ENCODE assay signal across 8 mouse cellular contexts in genomic region chr2:103591742-103592590, GRCm38 (mm10). TPM values are rescaled to one million over a fixed set of nuclear protein-coding genes. Genes with fewer than 3 reads are reported as not detected.
DNase-seq lines count a peak whose midpoint lies in the region; ATAC-seq and TF ChIP-seq lines count a peak whose summit lies in the region.

No protein-coding gene starts in this region.

- no peak overlapping the region for H3K4me2 ChIP-seq in forebrain, embryonic 11.5 days (ENCODE audit: low read depth, low read length, severe bottlenecking)
- no peak overlapping the region for H3K4me2 ChIP-seq in hindbrain, embryonic 12.5 days (replicated peaks)
- H3K4me2 ChIP-seq in limb, embryonic 14.5 days (replicated peaks; ENCODE audit: low read depth, low read length, severe bottlenecking), result no peak overlapping the region

- 0 out of 2 replicates have a peak overlapping the region, but pooled peaks have one; percentile 27 for H3K27ac ChIP-seq in forebrain, embryonic 11.5 days (ENCODE audit: low read depth, low read length)
- peak overlapping the region; percentile 37; the same call in 1 of the 2 replicates for H3K27ac ChIP-seq in hindbrain, embryonic 12.5 days
- no peak overlapping the region for H3K27ac ChIP-seq in limb, embryonic 14.5 days (replicated peaks; ENCODE audit: low read depth, low read length)

- no peak for TF ChIP-seq POLR2A in limb, embryonic 14.5 days (IDR thresholded peaks at IDR 0.05; ENCODE audit: borderline replicate concordance, extremely low read depth, insufficient read depth, insufficient read length)

- no peak overlapping the region for H3K4me3 ChIP-seq in forebrain, embryonic 11.5 days (ENCODE audit: low read depth, low read length)
- H3K4me3 ChIP-seq in hindbrain, embryonic 12.5 days, result no peak overlapping the region
- no peak overlapping the region for H3K4me3 ChIP-seq in limb, embryonic 14.5 days (replicated peaks; ENCODE audit: low read length)

- H3K9me3 ChIP-seq in forebrain, embryonic 11.5 days (ENCODE audit: control insufficient read depth, low read length), result no peaks in the 10 kb centered on the region
- H3K9me3 ChIP-seq in hindbrain, embryonic 12.5 days (replicated peaks), result no peaks in the 10 kb centered on the region
- H3K9me3 ChIP-seq in limb, embryonic 14.5 days (ENCODE audit: control insufficient read depth, low read length), result no peaks in the 10 kb centered on the region

- 58% methylated on average over 9 of the region's 9 CpGs for WGBS in forebrain, embryonic 11.5 days
- 54% methylated on average over 9 of the region's 9 CpGs for WGBS in hindbrain, embryonic 12.5 days
- WGBS in limb, embryonic 14.5 days, result 23% methylated on average over 9 of the region's 9 CpGs

- peaks cover 4% of the 10 kb centered on the region; the same call in 1 of the 2 replicates for H3K4me1 ChIP-seq in forebrain, embryonic 11.5 days (replicated peaks; ENCODE audit: control insufficient read depth, insufficient read depth, low read length)
- H3K4me1 ChIP-seq in hindbrain, embryonic 12.5 days, result peaks cover 26% of the 10 kb centered on the region
- peaks cover 71% of the 10 kb centered on the region for H3K4me1 ChIP-seq in limb, embryonic 14.5 days (ENCODE audit: control insufficient read depth, insufficient read depth, low read length)

- H3K36me3 ChIP-seq in forebrain, embryonic 11.5 days (ENCODE audit: control insufficient read depth, insufficient read depth, low read length), result no peaks in the 10 kb centered on the region
- H3K36me3 ChIP-seq in hindbrain, embryonic 12.5 days, result no peaks in the 10 kb centered on the region
- no peaks in the 10 kb centered on the region for H3K36me3 ChIP-seq in limb, embryonic 14.5 days (ENCODE audit: control insufficient read depth, insufficient read depth, low read length)

- H3K27me3 ChIP-seq in forebrain, embryonic 11.5 days (ENCODE audit: control insufficient read depth, insufficient read depth, low read length), result no peaks in the 10 kb centered on the region
- no peaks in the 10 kb centered on the region for H3K27me3 ChIP-seq in hindbrain, embryonic 12.5 days
- no peaks in the 10 kb centered on the region for H3K27me3 ChIP-seq in limb, embryonic 14.5 days (ENCODE audit: control insufficient read depth, insufficient read depth, low read length)

- peak; percentile 27; the same call in 1 of the 2 replicates for ATAC-seq in forebrain, embryonic 11.5 days (replicated peaks; ENCODE audit: low FRiP score)
- ATAC-seq in hindbrain, embryonic 12.5 days (ENCODE audit: low FRiP score), result peak; percentile 60
- ATAC-seq in limb, embryonic 14.5 days (ENCODE audit: low FRiP score, low read depth), result no peak; the same call in 1 of the 2 replicates

- DNase-seq in left cerebral cortex, adult 18-20 months (ENCODE audit: low spot score in 2 of 2), result peak; percentile 27 to 37
- no peak for DNase-seq in left cerebral cortex, adult 11 months (ENCODE audit: low spot score)
- DNase-seq in forebrain, embryonic 11.5 days (ENCODE audit: low spot score), result no peak
- no peak for DNase-seq in limb, embryonic 14.5 days (ENCODE audit: low spot score)
- peak; percentile 37 for DNase-seq in skeletal muscle tissue, adult 2 months (ENCODE audit: low read depth, low spot score)
- no peak for DNase-seq in urinary bladder, postnatal 4 days (ENCODE audit: low spot score in 2 of 2)
- no peak for DNase-seq in thymus, adult 18-20 months

- H3K9ac ChIP-seq in forebrain, embryonic 11.5 days (ENCODE audit: low read length), result no peak overlapping the region
- no peak overlapping the region for H3K9ac ChIP-seq in hindbrain, embryonic 12.5 days
- H3K9ac ChIP-seq in limb, embryonic 14.5 days (ENCODE audit: low read depth, low read length, severe bottlenecking), result 0 out of 2 replicates have a peak overlapping the region, but pooled peaks have one; percentile 8

RNA-seq across cellular contexts. Expression of gene Abtb2, which starts 25.9 kb away (rescaled TPM):
- 1 to 10 TPM; 7.7 to 8.3 TPM for total RNA-seq in left cerebral cortex, adult 18-20 months (2021)
- polyA plus RNA-seq in forebrain, embryonic 11.5 days (2014; fragmentation: Nextera tagmentation; extraction: Ambion mirVana), result 14.1 and 15.9 TPM in 2 replicates
- 26.2 and 27.3 TPM in 2 replicates for polyA plus RNA-seq in hindbrain, embryonic 12.5 days (2016; fragmentation: Nextera tagmentation; extraction: Ambion mirVana)
- polyA plus RNA-seq in limb, embryonic 14.5 days (2012; rRNA removed), result 22.7 and 32.9 TPM in 2 replicates
- polyA plus RNA-seq in limb, embryonic 14.5 days (2014; fragmentation: Nextera tagmentation; extraction: Ambion mirVana), result 15.6 and 16.0 TPM in 2 replicates

Comparison
In these comparisons a context has a peak if more than half of its experiments do, and no peak if none do; other contexts are left out.
1. DNase-seq: peak in left cerebral cortex, adult 18-20 months (2 of 2) and skeletal muscle tissue, adult 2 months (single experiment); none in left cerebral cortex, adult 11 months (single experiment), forebrain, embryonic 11.5 days (single experiment), limb, embryonic 14.5 days (single experiment), urinary bladder, postnatal 4 days (0 of 2) and thymus, adult 18-20 months (0 of 2).